Mouse (Mus musculus) E14TG2a.4 (cell line): ENCODE data around the gene Aar2.

Experiments
- H3K27me3 ChIP-seq: 2 replicates; pipeline ENCODE4 v1.6.1; 2014; ENCODE audit warnings: low read length, control low read depth; ENCODE audit not compliant: insufficient read depth
- H3K36me3 ChIP-seq: 2 replicates; pipeline ENCODE4 v1.6.1; 2014; ENCODE audit warnings: low read length, control low read depth; ENCODE audit not compliant: insufficient read depth
- H3K4me1 ChIP-seq: replicated peaks from 2 replicates; pipeline ENCODE4 v1.6.1; 2014; ENCODE audit warnings: low read depth, low read length, control low read depth
- H3K4me3 ChIP-seq: replicated peaks from 2 replicates; pipeline ENCODE4 v1.5.1; 2014; ENCODE audit warnings: mild to moderate bottlenecking, low read length
- H3K9me3 ChIP-seq: 2 replicates; pipeline ENCODE4 v1.6.1; 2014; ENCODE audit warnings: low read length, control low read depth
- CTCF ChIP-seq: conservative IDR thresholded peaks from 2 replicates; pipeline ENCODE4 v1.5.1; 2014; ENCODE audit warnings: low read length
- NANOG ChIP-seq: IDR thresholded peaks from 2 replicates; pipeline ENCODE4 v1.6.1; 2014; ENCODE audit warnings: borderline replicate concordance, low read length, mixed read lengths
- POU5F1 ChIP-seq: IDR thresholded peaks from 2 replicates; pipeline ENCODE4 v1.6.1; 2014; ENCODE audit warnings: low read length, borderline replicate concordance

Gene Aar2

GRCm38 (mm10) chr2:156518306-156518705 lies 29.1 kb upstream of the Aar2 start:
- Histone ChIP-seq H3K4me1 (peaks cover 28% of the 10 kb centered on the region), H3K4me3 (no peak overlapping the region), H3K9me3 (no peaks in the 10 kb centered on the region), H3K36me3 (peaks cover 70% of the 10 kb centered on the region), H3K27me3 (no peaks in the 10 kb centered on the region)
- TF ChIP-seq NANOG (no peak), CTCF (no peak), POU5F1 (no peak)

GRCm38 (mm10) chr2:156519584-156519983 lies 27.8 kb upstream of the Aar2 start:
- no peaks in the 10 kb centered on the region for H3K9me3 ChIP-seq
- no peaks in the 10 kb centered on the region for H3K27me3 ChIP-seq
- H3K4me3 ChIP-seq, result no peak overlapping the region
- H3K4me1 ChIP-seq, result peaks cover 27% of the 10 kb centered on the region
- H3K36me3 ChIP-seq, result peaks cover 67% of the 10 kb centered on the region
- TF ChIP-seq CTCF (no peak), POU5F1 (no peak), NANOG (no peak)

GRCm38 (mm10) chr2:156522994-156523393 lies 24.4 kb upstream of the Aar2 start:
- peaks cover 71% of the 10 kb centered on the region for H3K36me3 ChIP-seq
- TF ChIP-seq POU5F1 (no peak), NANOG (no peak), CTCF (no peak)
- no peaks in the 10 kb centered on the region for H3K9me3 ChIP-seq
- H3K4me3 ChIP-seq, result 0 out of 2 replicates have a peak overlapping the region, but pooled peaks have one; percentile 39
- H3K4me1 ChIP-seq, result peaks cover 35% of the 10 kb centered on the region
- H3K27me3 ChIP-seq, result no peaks in the 10 kb centered on the region

GRCm38 (mm10) chr2:156524078-156524477 lies 23.3 kb upstream of the Aar2 start:
- Histone ChIP-seq H3K36me3 (peaks cover 66% of the 10 kb centered on the region), H3K9me3 (no peaks in the 10 kb centered on the region), H3K4me1 (peaks cover 35% of the 10 kb centered on the region), H3K4me3 (no peak overlapping the region), H3K27me3 (no peaks in the 10 kb centered on the region)
- TF ChIP-seq POU5F1, result no peak
- TF ChIP-seq NANOG, result no peak
- no peak for TF ChIP-seq CTCF

- H3K36me3 ChIP-seq, result peaks cover 42% of the 10 kb centered on the region
- H3K27me3 ChIP-seq, result no peaks in the 10 kb centered on the region
- TF ChIP-seq NANOG, result no peak
- TF ChIP-seq CTCF, result peak; percentile 62
- no peaks in the 10 kb centered on the region for H3K9me3 ChIP-seq
- no peak overlapping the region for H3K4me3 ChIP-seq
- H3K4me1 ChIP-seq, result peaks cover 41% of the 10 kb centered on the region
These were observed 17.7 kb upstream of the Aar2 start for GRCm38 (mm10) chr2:156529726-156530125.

- peaks cover 41% of the 10 kb centered on the region for H3K4me1 ChIP-seq
These were observed 14.2 kb upstream of the Aar2 start for GRCm38 (mm10) chr2:156533160-156533559.

GRCm38 (mm10) chr2:156538817-156539555 lies 8.4 kb upstream of the Aar2 start:
- Histone ChIP-seq H3K36me3 (peaks cover 58% of the 10 kb centered on the region), H3K27me3 (no peaks in the 10 kb centered on the region), H3K4me1 (peaks cover 36% of the 10 kb centered on the region), H3K4me3 (no peak overlapping the region), H3K9me3 (no peaks in the 10 kb centered on the region)
- TF ChIP-seq POU5F1 (no peak), CTCF (no peak), NANOG (no peak)

More at GRCm38 (mm10) chr2:156533160-156533559, 14.2 kb upstream of the Aar2 start:
- Histone ChIP-seq H3K36me3 (peaks cover 52% of the 10 kb centered on the region), H3K27me3 (no peaks in the 10 kb centered on the region), H3K4me3 (no peak overlapping the region), H3K9me3 (no peaks in the 10 kb centered on the region)
- peak; percentile 76 for TF ChIP-seq NANOG
- no peak for TF ChIP-seq CTCF

- TF ChIP-seq NANOG, result no peak
- peak; percentile 6; the same call in 1 of the 2 replicates for TF ChIP-seq CTCF
- peaks cover 28% of the 10 kb centered on the region for H3K4me1 ChIP-seq
- H3K36me3 ChIP-seq, result peaks cover 42% of the 10 kb centered on the region
- no peaks in the 10 kb centered on the region for H3K9me3 ChIP-seq
- H3K27me3 ChIP-seq, result no peaks in the 10 kb centered on the region
- H3K4me3 ChIP-seq, result no peak overlapping the region
These were observed 6.4 kb upstream of the Aar2 start for GRCm38 (mm10) chr2:156540991-156541390.

- no peaks in the 10 kb centered on the region for H3K9me3 ChIP-seq
- peaks cover 34% of the 10 kb centered on the region for H3K36me3 ChIP-seq
- H3K4me3 ChIP-seq, result no peak overlapping the region
- peaks cover 32% of the 10 kb centered on the region for H3K4me1 ChIP-seq
- H3K27me3 ChIP-seq, result no peaks in the 10 kb centered on the region
- no peak for TF ChIP-seq POU5F1
- no peak for TF ChIP-seq CTCF
- TF ChIP-seq NANOG, result no peak
These were observed 5.0 kb upstream of the Aar2 start for GRCm38 (mm10) chr2:156542410-156542809.
